19 mouse cellular contexts compared by ENCODE assay signal in the genomic region with DNA sequence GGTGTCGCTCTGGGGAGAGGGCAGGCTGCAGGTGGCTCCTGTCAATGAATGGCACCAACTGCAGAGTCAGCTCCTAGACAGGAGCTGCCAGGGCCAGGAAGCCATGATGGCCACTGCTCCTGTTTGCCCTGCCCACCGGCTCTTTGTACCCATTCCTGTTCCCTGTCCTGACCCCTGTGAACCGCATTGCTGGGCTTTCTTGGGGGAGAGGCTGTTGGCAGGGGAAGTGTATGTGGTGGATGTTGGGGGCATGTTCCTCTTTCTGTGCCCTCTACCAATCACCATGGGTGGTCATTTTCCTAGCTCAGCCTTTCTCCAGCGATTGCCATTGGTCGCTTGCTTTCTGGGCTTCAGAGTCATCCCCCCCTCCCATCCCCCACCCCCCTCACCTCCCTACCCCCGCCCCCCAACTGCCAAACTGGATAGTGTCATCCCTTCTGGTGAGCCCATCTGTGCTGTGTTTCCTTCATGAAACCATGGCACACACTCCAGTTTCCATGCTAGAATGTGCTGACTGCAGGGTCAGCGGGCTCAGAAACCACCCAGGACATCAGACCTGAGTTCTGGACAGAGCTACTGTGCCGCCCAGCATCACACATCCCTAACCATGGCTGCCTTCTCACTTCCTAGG. TPM values are rescaled to one million over a fixed set of nuclear protein-coding genes. Genes with fewer than 3 reads are reported as not detected.
DNase-seq lines count a peak whose midpoint lies in the region; ATAC-seq and TF ChIP-seq lines count a peak whose summit lies in the region.
"Had no signal": no experiment of that assay in that cellular context is flagged by ENCODE, and none has a peak within 500 bp of the region (broad histone marks: within the 10 kb centered on the region; RNA-seq: fewer than 3 reads in every experiment).

No protein-coding gene starts in this region.

- H3K27me3 ChIP-seq in forebrain, embryonic 13.5 days, result no peaks in the 10 kb centered on the region
- 0 out of 2 replicates have a peak, but pooled peaks cover 4% of the 10 kb centered on the region for H3K27me3 ChIP-seq in forebrain, embryonic 12.5 days
- H3K27me3 ChIP-seq in liver, embryonic 12.5 days (replicated peaks), result no peaks in the 10 kb centered on the region
- no peaks in the 10 kb centered on the region for H3K27me3 ChIP-seq in testis, adult 2 months (ENCODE audit: control insufficient read depth, insufficient read depth, low read length)
- H3K27me3 ChIP-seq: intestine, embryonic 15.5 days; liver, embryonic 13.5 days; neural tube, embryonic 13.5 days had no signal

- H3K4me3 ChIP-seq in forebrain, embryonic 13.5 days, result no peak overlapping the region
- H3K4me3 ChIP-seq in forebrain, embryonic 12.5 days (replicated peaks), result no peak overlapping the region
- H3K4me3 ChIP-seq in liver, embryonic 12.5 days, result no peak overlapping the region
- H3K4me3 ChIP-seq in testis, adult 2 months (ENCODE audit: control insufficient read depth, low read depth, low read length), result peak overlapping the region; percentile 75
- H3K4me3 ChIP-seq: intestine, embryonic 15.5 days; liver, embryonic 13.5 days; neural tube, embryonic 13.5 days had no signal

- no peak overlapping the region for H3K9ac ChIP-seq in forebrain, embryonic 13.5 days
- H3K9ac ChIP-seq in forebrain, embryonic 12.5 days, result no peak overlapping the region
- no peak overlapping the region for H3K9ac ChIP-seq in liver, embryonic 12.5 days
- H3K9ac ChIP-seq: intestine, embryonic 15.5 days; liver, embryonic 13.5 days; neural tube, embryonic 13.5 days had no signal

- H3K4me1 ChIP-seq in forebrain, embryonic 13.5 days, result peaks cover 15% of the 10 kb centered on the region
- H3K4me1 ChIP-seq in forebrain, embryonic 12.5 days, result peaks cover 9% of the 10 kb centered on the region; the same call in 1 of the 2 replicates
- H3K4me1 ChIP-seq in liver, embryonic 12.5 days, result peaks cover 15% of the 10 kb centered on the region; the same call in 1 of the 2 replicates
- H3K4me1 ChIP-seq in testis, adult 2 months (ENCODE audit: control insufficient read depth, insufficient read depth, low read length), result peaks cover 2% of the 10 kb centered on the region
- H3K4me1 ChIP-seq: intestine, embryonic 15.5 days had no signal

- TF ChIP-seq POLR2A in testis, adult 2 months (IDR thresholded peaks at IDR 0.05; ENCODE audit: control insufficient read depth, low read depth, low read length), result no peak

- TF ChIP-seq CTCF in testis, adult 2 months (IDR thresholded peaks at IDR 0.05; ENCODE audit: control insufficient read depth, insufficient read depth, insufficient replicate concordance, low read depth, low read length), result no peak

- H3K9me3 ChIP-seq in forebrain, embryonic 13.5 days (replicated peaks), result no peaks in the 10 kb centered on the region
- H3K9me3 ChIP-seq in forebrain, embryonic 12.5 days, result no peaks in the 10 kb centered on the region
- no peaks in the 10 kb centered on the region for H3K9me3 ChIP-seq in liver, embryonic 12.5 days (replicated peaks)
- H3K9me3 ChIP-seq: intestine, embryonic 15.5 days; liver, embryonic 13.5 days; neural tube, embryonic 13.5 days had no signal

- 84% methylated on average over 8 of the region's 8 CpGs for WGBS in forebrain, embryonic 13.5 days
- 74% methylated on average over 8 of the region's 8 CpGs for WGBS in forebrain, embryonic 12.5 days
- 51% methylated on average over 8 of the region's 8 CpGs for WGBS in liver, embryonic 12.5 days (ENCODE audit: insufficient replicate concordance)

- no peaks in the 10 kb centered on the region for H3K36me3 ChIP-seq in forebrain, embryonic 13.5 days (ENCODE audit: poor library complexity, severe bottlenecking)
- no peaks in the 10 kb centered on the region for H3K36me3 ChIP-seq in forebrain, embryonic 12.5 days (replicated peaks)
- H3K36me3 ChIP-seq in liver, embryonic 12.5 days, result no peaks in the 10 kb centered on the region
- no peaks in the 10 kb centered on the region for H3K36me3 ChIP-seq in testis, adult 2 months (ENCODE audit: control insufficient read depth, insufficient read depth, low read length)
- H3K36me3 ChIP-seq: intestine, embryonic 15.5 days; liver, embryonic 13.5 days; neural tube, embryonic 13.5 days had no signal

- 0 out of 2 replicates have a peak overlapping the region, but pooled peaks have one; percentile 16 for H3K27ac ChIP-seq in forebrain, embryonic 13.5 days
- H3K27ac ChIP-seq in forebrain, embryonic 12.5 days, result no peak overlapping the region
- H3K27ac ChIP-seq in liver, embryonic 12.5 days, result no peak overlapping the region
- no peak overlapping the region for H3K27ac ChIP-seq in testis, adult 2 months (ENCODE audit: control insufficient read depth, insufficient read depth, low read depth, low read length)
- H3K27ac ChIP-seq: intestine, embryonic 15.5 days; liver, embryonic 13.5 days; neural tube, embryonic 13.5 days; stomach, postnatal 0 days had no signal

- ATAC-seq in forebrain, embryonic 13.5 days, result 0 out of 2 replicates have a peak, but pooled peaks have one; percentile 21
- ATAC-seq in forebrain, embryonic 12.5 days (ENCODE audit: low FRiP score), result no peak
- no peak for ATAC-seq in liver, embryonic 12.5 days
- ATAC-seq: intestine, embryonic 15.5 days; Patski had no signal

- peak; percentile 13 for DNase-seq in liver
- DNase-seq in testis, postnatal 14 days (ENCODE audit: low spot score), result no peak
- no peak for DNase-seq in frontal cortex, postnatal 14 days (ENCODE audit: low spot score in 2 of 2)
- no peak for DNase-seq in right cerebral cortex, postnatal 4 days
- DNase-seq: cerebellum, adult 11-12 months; gastrocnemius, postnatal 25 days; heart, postnatal 4 days; liver, embryonic 13.5 days; lung, postnatal 14 days; thymus, postnatal 4 days had no signal

- H3K4me2 ChIP-seq in forebrain, embryonic 13.5 days, result no peak overlapping the region
- no peak overlapping the region for H3K4me2 ChIP-seq in forebrain, embryonic 12.5 days
- H3K4me2 ChIP-seq in liver, embryonic 12.5 days, result no peak overlapping the region
- H3K4me2 ChIP-seq: heart, embryonic 11.5 days; intestine, embryonic 15.5 days; liver, embryonic 13.5 days; neural tube, embryonic 13.5 days had no signal

RNA-seq across cellular contexts. Expression of gene Parvg, which starts 2.2 kb away (rescaled TPM):
- polyA plus RNA-seq in forebrain, embryonic 13.5 days (2015; fragmentation: Nextera tagmentation; extraction: Ambion mirVana), result 0.64 and 0.66 TPM in 2 replicates
- 0.60 and 0.61 TPM in 2 replicates for polyA plus RNA-seq in forebrain, embryonic 12.5 days (2016; fragmentation: Nextera tagmentation; extraction: Ambion mirVana)
- 9.7 and 10.0 TPM in 2 replicates for polyA plus RNA-seq in liver, embryonic 12.5 days (2016; fragmentation: Nextera tagmentation; extraction: Ambion mirVana)
- polyA plus RNA-seq in testis, adult 2 months (2012; rRNA removed), result 63.0 and 64.5 TPM in 2 replicates
- polyA plus RNA-seq: Patski had no signal
